Mouse (Mus musculus): ENCODE results near the gene Lrrc27. TPM values are rescaled to one million over a fixed set of nuclear protein-coding genes. Genes with fewer than 3 reads are reported as not detected.

Gene Lrrc27
- polyA plus RNA-seq, 1 experiment from 2014 or later = 3.0 TPM

GRCm38 (mm10) chr7:139214160-139214559, 1.4 kb downstream of the Lrrc27 start:
- no peak overlapping the region for H3K27ac ChIP-seq (replicated peaks)
- no peak for ATAC-seq (ENCODE audit: insufficient number of reproducible peaks, low FRiP score, low TSS enrichment, low read depth)
- no peak overlapping the region for H3K4me3 ChIP-seq (replicated peaks)
- no peak overlapping the region for H3K9ac ChIP-seq
- H3K36me3 ChIP-seq = no peaks in the 10 kb centered on the region
- no peaks in the 10 kb centered on the region for H3K27me3 ChIP-seq
- no peaks in the 10 kb centered on the region for H3K9me3 ChIP-seq (replicated peaks)
- H3K4me1 ChIP-seq = peaks cover 8% of the 10 kb centered on the region; the same call in 1 of the 2 replicates
- H3K4me2 ChIP-seq (replicated peaks) = no peak overlapping the region
- 74% methylated on average over 3 of the region's 3 CpGs for WGBS

DNA sequence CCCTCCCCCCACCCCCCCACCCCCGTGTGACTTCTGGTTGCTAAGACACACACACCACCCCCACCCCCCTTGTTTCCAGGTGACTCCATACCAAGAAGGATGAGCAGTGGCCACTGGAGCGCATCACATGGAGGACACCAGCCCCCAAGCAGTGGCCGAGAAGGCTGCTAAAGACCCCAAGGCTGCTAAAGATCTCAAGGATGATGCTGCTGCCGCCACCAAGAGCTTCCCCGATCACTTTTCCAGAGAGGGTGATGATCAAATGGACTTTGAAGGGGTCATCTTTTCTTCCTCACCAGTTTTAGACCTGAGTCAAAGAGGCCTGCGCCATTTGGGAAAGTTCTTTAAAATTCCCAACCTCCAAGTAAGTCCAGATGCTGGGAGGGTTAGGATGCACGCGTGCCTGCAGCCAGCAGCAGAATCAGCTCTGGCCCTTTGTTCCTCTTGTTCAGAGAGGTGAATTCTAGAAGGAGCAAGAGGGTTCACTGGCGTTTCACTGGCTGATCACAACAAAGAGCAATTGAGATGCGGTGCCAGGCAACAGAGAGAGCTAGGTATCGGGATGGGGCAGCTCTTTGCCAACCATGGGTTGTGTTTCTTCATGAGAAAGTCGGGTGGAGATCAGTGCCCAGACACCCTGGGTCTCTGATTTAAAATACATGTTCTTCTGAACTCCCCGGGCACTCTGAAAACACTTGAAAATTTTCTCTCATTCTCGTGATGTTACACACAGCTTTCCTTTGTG, 2.0 kb downstream of the Lrrc27 start:
- Histone ChIP-seq H3K9me3 (replicated peaks) (no peaks in the 10 kb centered on the region), H3K4me2 (replicated peaks) (no peak overlapping the region), H3K27ac (replicated peaks) (no peak overlapping the region), H3K27me3 (no peaks in the 10 kb centered on the region), H3K9ac (no peak overlapping the region), H3K4me3 (replicated peaks) (no peak overlapping the region), H3K36me3 (no peaks in the 10 kb centered on the region), H3K4me1 (peaks cover 8% of the 10 kb centered on the region; the same call in 1 of the 2 replicates)
- ATAC-seq (ENCODE audit: insufficient number of reproducible peaks, low FRiP score, low TSS enrichment, low read depth) = no peak
- WGBS = 75% methylated on average over 14 of the region's 14 CpGs

GRCm38 (mm10) chr7:139215516-139215915, 2.7 kb downstream of the Lrrc27 start:
- no peaks in the 10 kb centered on the region for H3K27me3 ChIP-seq
- no peaks in the 10 kb centered on the region for H3K36me3 ChIP-seq
- H3K4me2 ChIP-seq (replicated peaks) = no peak overlapping the region
- 55% methylated on average over 1 of the region's 1 CpGs for WGBS
- H3K27ac ChIP-seq (replicated peaks) = no peak overlapping the region
- peaks cover 8% of the 10 kb centered on the region; the same call in 1 of the 2 replicates for H3K4me1 ChIP-seq
- no peak overlapping the region for H3K4me3 ChIP-seq (replicated peaks)
- no peak for ATAC-seq (ENCODE audit: insufficient number of reproducible peaks, low FRiP score, low TSS enrichment, low read depth)
- no peak overlapping the region for H3K9ac ChIP-seq
- no peaks in the 10 kb centered on the region for H3K9me3 ChIP-seq (replicated peaks)

DNA sequence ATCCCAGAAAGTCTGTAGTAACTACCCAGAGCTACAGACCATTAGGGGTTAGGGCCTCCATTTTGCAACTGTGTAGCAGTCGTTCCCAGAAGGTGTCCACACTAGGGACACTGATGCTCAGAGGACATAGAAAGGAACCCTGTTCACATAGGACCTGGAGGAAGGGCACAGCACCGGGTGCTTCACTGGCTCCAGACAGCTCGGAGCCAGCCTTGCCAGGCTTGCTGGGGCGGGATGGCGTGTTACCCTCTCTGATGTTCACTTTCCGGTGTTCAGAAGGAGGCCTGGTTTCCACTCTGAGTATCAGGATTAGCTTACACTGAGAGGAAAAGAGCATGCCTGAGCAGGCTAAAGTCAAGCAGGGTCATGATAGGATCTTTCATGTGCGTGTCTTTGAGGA, 3.2 kb downstream of the Lrrc27 start:
- H3K9me3 ChIP-seq (replicated peaks) = no peaks in the 10 kb centered on the region
- WGBS = 74% methylated on average over 7 of the region's 7 CpGs
- H3K9ac ChIP-seq = no peak overlapping the region
- no peaks in the 10 kb centered on the region for H3K36me3 ChIP-seq
- H3K27me3 ChIP-seq = no peaks in the 10 kb centered on the region
- no peak overlapping the region for H3K27ac ChIP-seq (replicated peaks)
- H3K4me2 ChIP-seq (replicated peaks) = no peak overlapping the region
- H3K4me3 ChIP-seq (replicated peaks) = no peak overlapping the region
- H3K4me1 ChIP-seq = peaks cover 8% of the 10 kb centered on the region; the same call in 1 of the 2 replicates
- no peak for ATAC-seq (ENCODE audit: insufficient number of reproducible peaks, low FRiP score, low TSS enrichment, low read depth)

GRCm38 (mm10) chr7:139216464-139216863, 3.7 kb downstream of the Lrrc27 start:
- H3K4me3 ChIP-seq (replicated peaks) = no peak overlapping the region
- H3K9me3 ChIP-seq (replicated peaks) = no peaks in the 10 kb centered on the region
- peaks cover 8% of the 10 kb centered on the region; the same call in 1 of the 2 replicates for H3K4me1 ChIP-seq
- no peak overlapping the region for H3K27ac ChIP-seq (replicated peaks)
- H3K36me3 ChIP-seq = no peaks in the 10 kb centered on the region
- ATAC-seq (ENCODE audit: insufficient number of reproducible peaks, low FRiP score, low TSS enrichment, low read depth) = no peak
- H3K4me2 ChIP-seq (replicated peaks) = no peak overlapping the region
- no peak overlapping the region for H3K9ac ChIP-seq
- WGBS = 79% methylated on average over 9 of the region's 9 CpGs
- no peaks in the 10 kb centered on the region for H3K27me3 ChIP-seq

GRCm38 (mm10) chr7:139217046-139217445, 4.3 kb downstream of the Lrrc27 start:
- no peak overlapping the region for H3K27ac ChIP-seq (replicated peaks)
- 76% methylated on average over 7 of the region's 7 CpGs for WGBS
- no peaks in the 10 kb centered on the region for H3K27me3 ChIP-seq
- ATAC-seq (ENCODE audit: insufficient number of reproducible peaks, low FRiP score, low TSS enrichment, low read depth) = no peak
- no peak overlapping the region for H3K9ac ChIP-seq
- H3K36me3 ChIP-seq = no peaks in the 10 kb centered on the region
- H3K9me3 ChIP-seq (replicated peaks) = no peaks in the 10 kb centered on the region
- H3K4me1 ChIP-seq = peaks cover 8% of the 10 kb centered on the region; the same call in 1 of the 2 replicates
- H3K4me2 ChIP-seq (replicated peaks) = no peak overlapping the region
- no peak overlapping the region for H3K4me3 ChIP-seq (replicated peaks)

DNA sequence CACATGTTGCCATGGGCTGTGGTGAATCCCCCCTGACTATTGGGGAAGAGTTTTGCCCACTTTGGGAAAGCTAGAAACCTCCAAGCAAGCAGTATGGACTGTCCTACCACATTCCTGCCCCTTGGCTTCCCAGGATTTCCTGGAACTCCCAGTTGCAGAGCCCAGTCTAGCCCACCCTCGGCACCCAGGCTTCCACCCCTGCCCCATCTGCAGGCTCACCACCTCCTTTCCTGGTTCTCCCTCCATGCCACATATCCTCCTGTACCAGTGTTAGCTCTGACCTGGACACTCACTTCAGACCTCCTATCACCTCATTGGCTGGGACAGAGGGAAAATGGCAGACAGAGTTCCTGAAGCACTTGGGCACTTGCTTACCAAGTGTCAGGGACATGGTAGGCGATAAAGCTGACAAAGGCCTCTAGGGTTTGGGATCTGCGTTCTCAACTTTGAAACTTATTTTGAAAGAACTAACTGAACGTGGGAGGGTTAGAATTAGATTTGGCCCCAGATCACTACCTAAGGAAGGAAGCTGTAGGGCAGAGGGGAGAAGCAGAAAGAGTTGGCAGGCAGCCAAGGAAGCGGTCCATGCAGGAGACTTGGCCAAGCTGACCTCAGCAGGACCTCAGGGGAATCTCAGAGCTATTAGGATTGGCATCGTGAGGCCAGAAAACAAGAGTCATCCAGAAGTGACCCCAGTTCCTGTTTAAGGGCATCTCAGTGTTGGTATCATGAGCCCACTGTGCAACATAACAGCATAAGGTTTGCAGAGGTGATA, 6.0 kb downstream of the Lrrc27 start:
- Histone ChIP-seq H3K27ac (replicated peaks) (no peak overlapping the region), H3K4me1 (no peaks in the 10 kb centered on the region), H3K9ac (no peak overlapping the region), H3K4me2 (replicated peaks) (no peak overlapping the region), H3K36me3 (no peaks in the 10 kb centered on the region), H3K27me3 (no peaks in the 10 kb centered on the region), H3K9me3 (replicated peaks) (no peaks in the 10 kb centered on the region), H3K4me3 (replicated peaks) (no peak overlapping the region)
- WGBS = 58% methylated on average over 6 of the region's 6 CpGs
- ATAC-seq (ENCODE audit: insufficient number of reproducible peaks, low FRiP score, low TSS enrichment, low read depth) = no peak; the same call in 1 of the 2 replicates

DNA sequence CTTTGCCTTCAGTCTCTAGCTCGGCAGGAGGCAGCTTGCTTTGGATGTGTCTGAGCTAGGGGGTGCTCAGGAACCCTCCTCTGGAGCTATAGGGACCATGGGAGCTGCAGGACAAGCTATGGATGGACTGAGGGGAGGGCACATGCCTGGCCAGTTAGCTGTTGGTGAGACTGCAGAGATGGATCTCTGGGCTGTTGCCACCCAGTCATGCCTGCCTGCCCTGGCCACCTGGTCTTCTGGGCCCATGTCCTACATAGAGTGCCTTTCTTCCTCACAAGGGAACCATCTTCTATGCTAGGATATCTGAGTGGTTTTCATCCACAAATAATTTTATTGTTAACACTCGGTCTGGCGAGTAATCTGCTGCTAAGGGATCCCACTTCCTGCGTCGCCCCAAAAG, 6.7 kb downstream of the Lrrc27 start:
- 68% methylated on average over 5 of the region's 5 CpGs for WGBS
- no peaks in the 10 kb centered on the region for H3K4me1 ChIP-seq
- H3K9ac ChIP-seq = no peak overlapping the region
- H3K9me3 ChIP-seq (replicated peaks) = no peaks in the 10 kb centered on the region
- H3K27ac ChIP-seq (replicated peaks) = no peak overlapping the region
- H3K4me3 ChIP-seq (replicated peaks) = no peak overlapping the region
- ATAC-seq (ENCODE audit: insufficient number of reproducible peaks, low FRiP score, low TSS enrichment, low read depth) = no peak
- H3K27me3 ChIP-seq = no peaks in the 10 kb centered on the region
- H3K4me2 ChIP-seq (replicated peaks) = no peak overlapping the region
- no peaks in the 10 kb centered on the region for H3K36me3 ChIP-seq

- Histone ChIP-seq H3K27me3 (no peaks in the 10 kb centered on the region), H3K4me2 (replicated peaks) (no peak overlapping the region), H3K36me3 (no peaks in the 10 kb centered on the region), H3K27ac (replicated peaks) (no peak overlapping the region), H3K9ac (no peak overlapping the region), H3K4me3 (replicated peaks) (no peak overlapping the region), H3K9me3 (replicated peaks) (no peaks in the 10 kb centered on the region), H3K4me1 (peaks cover under 1% of the 10 kb centered on the region; the same call in 1 of the 2 replicates)
- ATAC-seq (ENCODE audit: insufficient number of reproducible peaks, low FRiP score, low TSS enrichment, low read depth) = no peak
- 32% methylated on average over 2 of the region's 2 CpGs for WGBS
Observed at GRCm38 (mm10) chr7:139220303-139220702, 7.5 kb downstream of the Lrrc27 start.

- Histone ChIP-seq H3K36me3 (no peaks in the 10 kb centered on the region), H3K4me1 (peaks cover 4% of the 10 kb centered on the region), H3K4me3 (replicated peaks) (no peak overlapping the region), H3K27ac (replicated peaks) (no peak overlapping the region), H3K4me2 (replicated peaks) (no peak overlapping the region), H3K9ac (no peak overlapping the region), H3K27me3 (no peaks in the 10 kb centered on the region), H3K9me3 (replicated peaks) (no peaks in the 10 kb centered on the region)
- WGBS = 80% methylated on average over 5 of the region's 5 CpGs
- no peak for ATAC-seq (ENCODE audit: insufficient number of reproducible peaks, low FRiP score, low TSS enrichment, low read depth)
Observed at GRCm38 (mm10) chr7:139221072-139221471, 8.3 kb downstream of the Lrrc27 start.

DNA sequence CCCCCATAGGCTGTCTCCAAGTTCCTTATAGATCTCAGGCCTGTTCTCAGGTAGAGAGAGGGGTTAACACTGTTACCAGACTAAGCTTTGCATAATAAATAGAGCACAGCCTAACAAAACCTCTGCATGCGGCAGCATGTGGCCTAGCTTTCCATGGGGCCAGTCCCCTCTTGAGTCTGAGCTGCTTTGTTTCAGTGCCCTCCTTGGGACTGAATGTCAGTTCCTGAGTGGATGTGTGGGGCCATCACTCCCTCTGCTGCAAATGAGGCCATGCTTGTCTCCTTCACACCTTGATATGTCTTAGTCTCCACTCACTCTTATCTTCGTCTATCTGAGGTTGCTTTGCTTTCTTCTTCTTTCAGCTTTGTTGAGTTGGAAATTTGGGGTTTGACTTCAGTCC, 9.1 kb downstream of the Lrrc27 start:
- Histone ChIP-seq H3K27me3 (no peaks in the 10 kb centered on the region), H3K4me2 (replicated peaks) (no peak overlapping the region), H3K9me3 (replicated peaks) (no peaks in the 10 kb centered on the region), H3K9ac (no peak overlapping the region), H3K27ac (replicated peaks) (no peak overlapping the region), H3K4me1 (peaks cover 4% of the 10 kb centered on the region), H3K36me3 (no peaks in the 10 kb centered on the region), H3K4me3 (replicated peaks) (no peak overlapping the region)
- ATAC-seq (ENCODE audit: insufficient number of reproducible peaks, low FRiP score, low TSS enrichment, low read depth) = no peak
- WGBS = 74% methylated on average over 2 of the region's 2 CpGs

Measured in embryonic facial prominence, embryonic 15.5 days (tissue).